Mouse (Mus musculus): ENCODE results near the gene Epha2.

The Epha2 gene

GRCm38 (mm10) chr4:141367997-141368791 is 67.2 kb downstream of the Epha2 start, which contains the start of gene Fam131c:
Gene Fam131c, plus strand, starts transcription at chr4:141368220.
- DNase-seq (ENCODE audit: low spot score in 2 of 2): no peak

- DNase-seq (ENCODE audit: low spot score in 2 of 2): no peak
Measured at GRCm38 (mm10) chr4:141372426-141372825, 71.4 kb downstream of the Epha2 start.

Measured in spleen, postnatal 14 days (tissue).